Mouse (Mus musculus) stomach, postnatal 0 days (tissue): ENCODE measurements at regions not wholly inside any gene's neighbourhood (a gene's known extent, or its start where the extent isn't known, plus 50 kb on each side); places are given as distances from the start of the nearest gene placed in this dataset.

Source experiments
- CTCF ChIP-seq: IDR thresholded peaks from 2 replicates; pipeline ENCODE4 v1.5.1; 2016; ENCODE audit warnings: antibody characterized with exemption, low read depth, mild to moderate bottlenecking, moderate library complexity
- EP300 ChIP-seq: optimal IDR thresholded peaks from 2 replicates; pipeline ENCODE3; 2016; ENCODE audit warnings: antibody characterized with exemption

- TF ChIP-seq CTCF (no peak), EP300 (no peak)
Measured at GRCm38 (mm10) chr10:111795756-111796155, 176.7 kb upstream of the Krr1 start.
